Mouse (Mus musculus) hindbrain, embryonic 15.5 days (tissue): ENCODE results near the gene Trmt112. TPM values are rescaled to one million over a fixed set of nuclear protein-coding genes. Genes with fewer than 3 reads are reported as not detected.

Source experiments
- ATAC-seq: fragments of 200-750 bp; cut with Nextera tagmentation; 2 replicates; pipeline ENCODE4 v1.8.0; 2017; ENCODE audit warnings: low read depth, moderate number of reproducible peaks, moderate TSS enrichment; ENCODE audit not compliant: low FRiP score
- H3K27ac ChIP-seq: fragments of 300-500 bp; sonication (generic); replicated peaks from 2 replicates; pipeline ENCODE4 v1.5.1; 2015; ENCODE audit warnings: mild to moderate bottlenecking, inconsistent platforms
- H3K27me3 ChIP-seq: fragments of 300-500 bp; sonication (generic); 2 replicates; pipeline ENCODE4 v1.6.1; 2015; ENCODE audit warnings: control low read depth, inconsistent platforms
- H3K36me3 ChIP-seq: fragments of 300-500 bp; sonication (generic); 2 replicates; pipeline ENCODE4 v1.6.1; 2015; ENCODE audit warnings: control low read depth, inconsistent platforms
- H3K4me1 ChIP-seq: fragments of 300-500 bp; sonication (generic); replicated peaks from 2 replicates; pipeline ENCODE4 v1.6.1; 2015; ENCODE audit warnings: control low read depth, inconsistent platforms
- H3K4me2 ChIP-seq: fragments of 300-500 bp; sonication (generic); 2 replicates; pipeline ENCODE4 v1.6.1; 2015; ENCODE audit warnings: moderate library complexity, mild to moderate bottlenecking, inconsistent platforms
- H3K4me3 ChIP-seq: fragments of 300-500 bp; sonication (generic); 2 replicates; pipeline ENCODE4 v1.5.1; 2015; ENCODE audit warnings: mild to moderate bottlenecking, inconsistent platforms
- H3K9ac ChIP-seq: fragments of 300-500 bp; sonication (generic); 2 replicates; pipeline ENCODE4 v1.6.1; 2015; ENCODE audit warnings: inconsistent platforms
- H3K9me3 ChIP-seq: fragments of 300-500 bp; sonication (generic); 2 replicates; pipeline ENCODE4 v1.6.1; 2016; ENCODE audit warnings: control low read depth, inconsistent platforms
- WGBS: fragments of 180-500 bp; shearing (Covaris S2); methylation state at CpG from one replicate; pipeline ENCODE4 v1.1.7; 2015; 5-methylcytosine and 5-hydroxymethylcytosine counted together
- microRNA-seq: library from miRNA; unstranded; fragments of <30 nt; microRNA quantifications from one replicate; pipeline ENCODE4, GENCODE M21; 2016
- polyA plus RNA-seq: library from polyadenylated mRNA; unstranded; fragments of >200 nt; fragmentation: Nextera tagmentation; extraction: Ambion mirVana; gene quantifications from 2 replicates; pipeline ENCODE4 v1.2.1, GENCODE M21; 2015

Gene Trmt112
- polyA plus RNA-seq, 1 experiment from 2014 or later: 104 TPM

GRCm38 (mm10) chr19:6956461-6956860, 47.0 kb downstream of the Trmt112 start:
- Histone ChIP-seq H3K9me3 (no peaks in the 10 kb centered on the region), H3K4me2 (no peak overlapping the region), H3K27ac (no peak overlapping the region), H3K36me3 (no peaks in the 10 kb centered on the region), H3K4me1 (peaks cover 14% of the 10 kb centered on the region), H3K27me3 (no peaks in the 10 kb centered on the region), H3K4me3 (no peak overlapping the region), H3K9ac (no peak overlapping the region)
- no peak for ATAC-seq
- 73% methylated on average over 10 of the region's 10 CpGs for WGBS

Small RNAs within 50 kb of the gene (microRNA-seq; reads per million reads assigned to microRNA genes)
- 2.6 reads per million, percentile 9 among the genes with 10 or more reads in this experiment for gene Mir6990

Other genes starting within 250 kb of the Trmt112 start
- gene Rps6ka4, start 69.1 kb upstream of the Trmt112 start, polyA plus RNA-seq: 13.3 and 15.8 TPM in 2 replicates
- 0.79 and 1.1 TPM in 2 replicates for gene Ccdc88b, start 51.5 kb upstream of the Trmt112 start, polyA plus RNA-seq
- 375 and 392 TPM in 2 replicates for gene Prdx5, start 408 bp downstream of the Trmt112 start, polyA plus RNA-seq
- 17.5 and 18.7 TPM in 2 replicates for gene Esrra, start 12.1 kb downstream of the Trmt112 start, polyA plus RNA-seq
- 2.0 and 3.1 TPM in 2 replicates for gene Catsperz, start 15.7 kb downstream of the Trmt112 start, polyA plus RNA-seq
- gene Kcnk4, start 24.8 kb downstream of the Trmt112 start, polyA plus RNA-seq: 9.0 and 13.1 TPM in 2 replicates
- 90.1 and 99.1 TPM in 2 replicates for gene Bad, start 32.2 kb downstream of the Trmt112 start, polyA plus RNA-seq
- 64.0 and 79.2 TPM in 2 replicates for gene Gpr137, start 32.8 kb downstream of the Trmt112 start, polyA plus RNA-seq
- gene Ppp1r14b, start 65.3 kb downstream of the Trmt112 start, polyA plus RNA-seq: 210 and 211 TPM in 2 replicates
- gene Plcb3, start 66.8 kb downstream of the Trmt112 start, polyA plus RNA-seq: 13.6 and 14.0 TPM in 2 replicates
- gene Fkbp2, start 70.8 kb downstream of the Trmt112 start, polyA plus RNA-seq: 147 and 160 TPM in 2 replicates
- 63.9 and 67.5 TPM in 2 replicates for gene Vegfb, start 78.0 kb downstream of the Trmt112 start, polyA plus RNA-seq
- gene Dnajc4, start 82.9 kb downstream of the Trmt112 start, polyA plus RNA-seq: 23.7 and 24.2 TPM in 2 replicates
- 22.8 and 23.9 TPM in 2 replicates for gene Nudt22, start 86.4 kb downstream of the Trmt112 start, polyA plus RNA-seq
- gene Trpt1, start 86.4 kb downstream of the Trmt112 start, polyA plus RNA-seq: 21.5 and 21.8 TPM in 2 replicates
- 4.5 and 5.2 TPM in 2 replicates for gene Fermt3, start 109.8 kb downstream of the Trmt112 start, polyA plus RNA-seq
- gene Stip1, start 130.3 kb downstream of the Trmt112 start, polyA plus RNA-seq: 218 and 229 TPM in 2 replicates
- gene Macrod1, start 147.1 kb downstream of the Trmt112 start, polyA plus RNA-seq: 5.5 and 6.1 TPM in 2 replicates
- gene Flrt1, start 196.0 kb downstream of the Trmt112 start, polyA plus RNA-seq: 9.8 and 11.1 TPM in 2 replicates